Mouse (Mus musculus): ENCODE results near the gene AC124502.3.

GRCm38 (mm10) chr19:5098363-5099143 lies 59.9 kb downstream of the AC124502.3 start, which contains the start of gene Cnih2:
- TF ChIP-seq CTCF (conservative IDR thresholded peaks at IDR 0.05; ENCODE audit: insufficient read depth, insufficient read length, low read depth, low read length) (no peak), POLR2A (IDR thresholded peaks at IDR 0.05; ENCODE audit: low read depth, low read length) (no peak)
